Mouse (Mus musculus) liver, postnatal 0 days (tissue): ENCODE results near the gene Plekho2. TPM values are rescaled to one million over a fixed set of nuclear protein-coding genes. Genes with fewer than 3 reads are reported as not detected.
A peak's percentile ranks its signal among the peaks of the same experiment; 100 is the strongest.

Experiments used
- ATAC-seq: fragments of 200-750 bp; cut with Nextera tagmentation; 2 replicates; pipeline ENCODE4 v1.8.0; 2017; ENCODE audit warnings: mild to moderate bottlenecking, moderate library complexity
- DNase-seq: peaks from one replicate; pipeline ENCODE4 v3.0.0-alpha.2; 2016
- H3K27ac ChIP-seq: fragments of 300-500 bp; sonication (generic); 2 replicates; pipeline ENCODE4 v1.5.1; 2014; ENCODE audit warnings: antibody characterized with exemption, moderate library complexity, mild to moderate bottlenecking, low read depth
- H3K27me3 ChIP-seq: fragments of 300-500 bp; sonication (generic); 2 replicates; pipeline ENCODE4 v1.6.1; 2014; ENCODE audit warnings: low read length, control low read depth, mixed read lengths; ENCODE audit not compliant: insufficient read depth
- H3K36me3 ChIP-seq: fragments of 300-500 bp; sonication (generic); replicated peaks from 2 replicates; pipeline ENCODE4 v1.6.1; 2014; ENCODE audit warnings: mild to moderate bottlenecking, control low read depth, low read length, moderate library complexity, mixed read lengths; ENCODE audit not compliant: insufficient read depth
- H3K4me1 ChIP-seq: fragments of 300-500 bp; sonication (generic); 2 replicates; pipeline ENCODE4 v1.6.1; 2014; ENCODE audit warnings: antibody characterized with exemption, mild to moderate bottlenecking, control low read depth; ENCODE audit not compliant: insufficient read depth
- H3K4me2 ChIP-seq: fragments of 300-500 bp; sonication (generic); 2 replicates; pipeline ENCODE4 v1.6.1; 2014; ENCODE audit warnings: low read depth, mild to moderate bottlenecking, low read length, moderate library complexity, mixed read lengths
- H3K4me3 ChIP-seq: fragments of 300-500 bp; sonication (generic); 2 replicates; pipeline ENCODE4 v1.5.1; 2014; ENCODE audit warnings: low read depth, low read length
- H3K9ac ChIP-seq: fragments of 300-500 bp; sonication (generic); replicated peaks from 2 replicates; pipeline ENCODE4 v1.6.1; 2014; ENCODE audit warnings: mild to moderate bottlenecking, moderate library complexity
- H3K9me3 ChIP-seq: fragments of 300-500 bp; sonication (generic); 2 replicates; pipeline ENCODE4 v1.6.1; 2016; ENCODE audit warnings: mild to moderate bottlenecking, control low read depth, low read length, mixed read lengths
- CTCF ChIP-seq: sonication (generic); IDR thresholded peaks from 2 replicates; pipeline ENCODE4 v1.5.1; 2016; ENCODE audit warnings: antibody characterized with exemption, low read depth
- EP300 ChIP-seq: IDR thresholded peaks from 2 replicates; pipeline ENCODE4 v1.6.1; 2016; ENCODE audit warnings: antibody characterized with exemption, low read depth, mild to moderate bottlenecking
- WGBS: fragments of 180-500 bp; shearing (Covaris S2); extraction: QIAGEN DNeasy Blood & Tissue Kit; methylation state at CpG from one replicate; pipeline ENCODE4 v1.1.7; 2014; ENCODE audit not compliant: insufficient replicate concordance; 5-methylcytosine and 5-hydroxymethylcytosine counted together
- polyA plus RNA-seq: library from polyadenylated mRNA; unstranded; fragments of >200 nt; fragmentation: Nextera tagmentation; extraction: Ambion mirVana; gene quantifications from 2 replicates; pipeline ENCODE4 v1.2.1, GENCODE M21; 2015

Gene Plekho2
- polyA plus RNA-seq, 1 experiment from 2014 or later = 14.5 TPM

DNA sequence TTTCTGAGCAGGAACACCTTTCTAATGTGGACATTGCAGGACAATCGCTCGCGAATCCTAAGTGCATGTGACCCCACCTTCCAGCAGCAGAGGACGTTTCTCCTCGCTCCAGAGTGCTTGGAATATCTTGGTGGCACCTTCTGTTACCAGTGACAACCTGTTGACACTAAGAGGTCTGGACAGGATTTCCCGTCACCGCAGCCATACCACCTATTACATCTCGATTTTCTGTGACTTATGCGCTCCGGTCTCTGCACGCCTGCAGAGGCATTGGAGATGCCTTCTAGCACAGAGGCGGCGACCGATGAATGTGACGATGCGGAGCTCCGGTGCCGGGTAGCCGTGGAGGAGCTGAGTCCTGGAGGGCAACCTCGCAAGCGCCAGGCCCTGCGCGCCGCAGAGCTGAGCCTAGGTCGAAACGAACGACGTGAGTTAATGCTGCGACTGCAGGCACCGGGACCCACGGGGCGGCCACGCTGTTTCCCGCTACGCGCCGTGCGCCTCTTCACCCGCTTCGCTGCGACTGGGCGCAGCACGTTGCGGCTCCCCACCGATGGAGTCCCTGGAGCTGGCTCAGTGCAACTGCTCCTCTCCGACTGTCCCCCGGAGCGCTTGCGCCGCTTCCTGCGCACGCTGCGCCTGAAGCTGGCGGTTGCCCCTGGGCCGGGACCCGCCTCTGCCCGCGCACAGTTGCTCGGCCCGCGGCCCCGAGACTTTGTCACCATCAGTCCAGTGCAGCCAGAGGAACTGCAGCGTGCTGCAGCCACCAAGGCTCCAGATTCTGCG lies 7.9 kb upstream of the Plekho2 start:
- Histone ChIP-seq H3K4me1 (peaks cover 24% of the 10 kb centered on the region), H3K27me3 (no peaks in the 10 kb centered on the region), H3K4me3 (peak overlapping the region; percentile 85), H3K36me3 (peaks cover 20% of the 10 kb centered on the region), H3K4me2 (peak overlapping the region; percentile 94), H3K27ac (peak overlapping the region; percentile 66), H3K9ac (peak overlapping the region; percentile 74), H3K9me3 (no peaks in the 10 kb centered on the region)
- TF ChIP-seq EP300 = no peak
- no peak for TF ChIP-seq CTCF
- WGBS = under 1% methylated on average over 64 of the region's 64 CpGs
- DNase-seq (peak; percentile 57), ATAC-seq (peak; percentile 33)

DNA sequence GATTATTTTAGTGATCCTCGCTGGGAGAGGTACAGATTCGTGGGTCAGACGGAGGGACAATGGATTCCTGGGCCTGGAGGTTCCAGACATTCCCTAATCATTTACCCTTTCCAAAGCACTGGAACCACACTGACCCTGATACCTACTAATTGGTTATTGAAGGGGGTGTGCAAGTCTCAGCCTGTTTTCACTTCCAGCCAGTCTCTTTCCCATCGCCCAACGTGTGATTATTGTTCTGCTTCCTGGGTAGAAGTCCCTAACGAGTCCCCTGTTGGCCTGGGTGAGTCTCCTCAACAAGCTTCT lies 7.4 kb upstream of the Plekho2 start:
- Histone ChIP-seq H3K4me2 (peak overlapping the region; percentile 94), H3K27ac (peak overlapping the region; percentile 66), H3K9ac (peak overlapping the region; percentile 74), H3K36me3 (peaks cover 16% of the 10 kb centered on the region), H3K4me1 (peaks cover 24% of the 10 kb centered on the region), H3K4me3 (peak overlapping the region; percentile 85), H3K27me3 (no peaks in the 10 kb centered on the region), H3K9me3 (no peaks in the 10 kb centered on the region)
- WGBS = 0% methylated on average over 6 of the region's 6 CpGs
- ATAC-seq (peak; percentile 17), DNase-seq (no peak)
- TF ChIP-seq CTCF = no peak
- no peak for TF ChIP-seq EP300

DNA sequence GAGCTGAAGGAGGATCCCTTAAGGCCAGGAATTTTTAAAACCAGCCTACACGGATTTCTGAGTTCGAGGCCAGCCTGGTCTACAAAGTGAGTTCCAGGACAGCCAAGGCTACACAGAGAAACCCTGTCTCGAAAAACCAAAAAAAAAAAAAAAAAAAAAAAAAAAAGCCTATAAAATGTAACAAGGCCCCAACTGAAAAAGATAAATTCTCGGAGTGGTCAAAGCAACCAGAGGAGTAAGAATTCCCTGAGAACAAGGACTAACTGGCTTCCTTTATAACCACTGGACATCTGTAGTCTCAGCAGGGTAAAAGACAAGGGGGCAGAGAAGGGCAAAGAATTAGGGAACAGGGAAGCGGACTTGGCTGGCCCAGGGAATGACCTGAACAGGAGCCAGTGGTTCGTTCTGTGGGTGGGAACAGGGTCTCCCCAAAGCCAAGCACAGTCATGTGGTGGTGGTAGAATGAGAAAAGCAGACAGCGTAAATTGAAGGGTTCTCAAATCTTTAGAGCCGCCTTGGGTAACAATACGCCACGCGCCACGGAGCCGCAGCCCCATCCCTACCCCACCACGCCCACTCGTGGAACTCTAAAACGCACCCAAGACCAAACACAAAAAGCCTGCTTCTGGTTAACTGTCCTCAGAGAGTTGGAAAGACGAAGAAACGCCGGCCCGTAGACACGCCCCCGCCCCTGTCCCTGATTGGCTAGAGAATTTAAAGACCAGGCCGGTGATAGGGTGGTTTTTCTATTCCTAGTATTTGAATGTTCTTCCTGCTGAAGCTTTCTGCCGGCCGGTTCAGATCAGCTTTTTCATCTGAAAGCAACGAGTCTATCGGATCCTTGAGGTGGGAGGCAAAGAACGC lies 6.8 kb upstream of the Plekho2 start, which contains the start of gene Pif1:
Gene Pif1 (plus strand): TSS at position 755 of the 864 bp plus-strand sequence.
- ATAC-seq (peak; percentile 85), DNase-seq (peak; percentile 91)
- Histone ChIP-seq H3K4me1 (peaks cover 24% of the 10 kb centered on the region), H3K4me2 (peak within 1 kb of the TSS; percentile 94), H3K36me3 (peaks cover 13% of the 10 kb centered on the region), H3K9ac (peak within 1 kb of the TSS; percentile 74), H3K27ac (peak within 1 kb of the TSS; percentile 66), H3K9me3 (no peaks in the 10 kb centered on the region), H3K27me3 (no peaks in the 10 kb centered on the region), H3K4me3 (peak within 1 kb of the TSS; percentile 85)
- TF ChIP-seq EP300 (peak; percentile 28), CTCF (no peak)
- 10% methylated on average over 28 of the region's 28 CpGs for WGBS

DNA sequence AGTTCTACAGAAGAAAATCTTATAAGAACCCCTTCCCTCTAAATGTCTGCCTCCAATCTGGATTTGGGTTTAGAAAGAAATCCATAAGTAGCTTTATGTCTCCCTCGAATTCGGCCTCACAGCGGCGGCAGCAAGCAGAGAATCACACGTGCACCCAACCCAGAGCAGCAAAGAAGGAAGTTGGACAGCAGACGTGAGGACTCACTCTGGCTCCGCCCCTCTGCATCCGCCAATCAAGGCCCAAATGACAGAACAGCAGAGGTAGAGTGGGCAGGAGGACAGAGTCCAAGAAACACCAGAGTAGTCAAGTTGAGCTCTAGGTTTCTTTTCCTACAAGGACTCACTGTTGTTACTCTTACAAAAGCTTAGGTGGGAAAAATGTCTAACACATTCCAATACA lies 3.2 kb upstream of the Plekho2 start:
- H3K4me2 ChIP-seq = no peak overlapping the region
- no peaks in the 10 kb centered on the region for H3K36me3 ChIP-seq
- 2% methylated on average over 8 of the region's 8 CpGs for WGBS
- no peak overlapping the region for H3K4me3 ChIP-seq
- ATAC-seq (no peak), DNase-seq (peak; percentile 68)
- TF ChIP-seq EP300 (no peak), CTCF (no peak)
- no peak overlapping the region for H3K9ac ChIP-seq
- H3K27me3 ChIP-seq = no peaks in the 10 kb centered on the region
- no peak overlapping the region for H3K27ac ChIP-seq
- H3K9me3 ChIP-seq = no peaks in the 10 kb centered on the region
- peaks cover 27% of the 10 kb centered on the region for H3K4me1 ChIP-seq

DNA sequence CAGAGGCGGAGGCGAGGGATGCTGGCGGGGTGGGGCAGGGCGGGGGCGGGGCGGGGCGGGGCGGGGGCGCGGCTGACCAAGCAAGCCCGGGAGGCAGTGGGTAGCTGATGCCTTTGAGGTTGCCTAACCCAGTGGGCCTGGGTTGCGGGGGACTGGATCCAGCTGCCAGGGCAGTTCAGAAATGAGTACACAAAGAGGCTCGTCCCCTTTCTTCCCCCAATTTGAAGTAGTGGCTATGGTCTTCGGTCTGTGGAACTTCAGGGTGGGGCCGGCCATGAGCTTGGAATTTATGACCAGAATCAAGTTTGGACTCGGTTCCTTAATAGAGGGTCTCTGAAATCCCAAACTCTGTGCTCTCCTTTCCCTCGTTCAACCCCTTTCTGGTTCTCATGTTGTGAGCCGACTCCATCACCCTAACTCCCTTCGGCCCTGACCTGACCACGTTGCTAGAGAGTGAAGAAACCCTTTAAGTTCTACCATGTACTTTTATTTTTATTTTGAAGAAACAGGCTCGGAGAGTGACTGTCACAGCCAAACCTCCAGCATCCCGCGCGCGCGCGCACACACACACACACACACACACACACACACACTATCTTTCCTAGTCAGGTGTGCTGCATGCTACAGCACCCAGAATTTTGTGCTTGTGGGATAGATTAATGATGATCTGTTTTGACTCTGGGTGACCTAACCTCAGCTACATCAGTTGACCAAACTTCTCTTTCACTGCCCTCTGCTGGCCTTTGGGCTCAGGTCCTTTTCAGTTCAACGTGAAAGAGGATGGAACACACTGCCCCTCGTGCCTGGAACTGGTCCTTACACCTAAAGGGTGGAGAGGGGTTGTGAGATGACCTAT lies 789 bp upstream of the Plekho2 start:
- peak; percentile 100 for TF ChIP-seq CTCF
- peak; percentile 59; the same call in 1 of the 2 replicates for TF ChIP-seq EP300
- Histone ChIP-seq H3K4me2 (peak overlapping the region; percentile 82), H3K27me3 (no peaks in the 10 kb centered on the region), H3K4me1 (peaks cover 35% of the 10 kb centered on the region), H3K4me3 (peak overlapping the region; percentile 72), H3K9me3 (no peaks in the 10 kb centered on the region), H3K9ac (peak overlapping the region; percentile 71), H3K27ac (peak overlapping the region; percentile 97), H3K36me3 (0 out of 2 replicates have a peak, but pooled peaks cover 4% of the 10 kb centered on the region)
- 5% methylated on average over 19 of the region's 29 CpGs for WGBS
- ATAC-seq = peak; percentile 66
- DNase-seq = peak; percentile 88
